Mouse (Mus musculus): ENCODE results near the gene Dedd2. TPM values are rescaled to one million over a fixed set of nuclear protein-coding genes. Genes with fewer than 3 reads are reported as not detected.

Dedd2 gene
- total and polyA plus RNA-seq, 3 experiments: 14.3 to 21.7 (median 18.4) TPM

- Histone ChIP-seq H3K4me3 (no peak overlapping the region), H3K79me2 (replicated peaks; ENCODE audit: control insufficient read depth, insufficient read depth, low read length) (no peaks in the 10 kb centered on the region), H3K4me1 (ENCODE audit: control insufficient read depth, insufficient read depth, low read length) (no peaks in the 10 kb centered on the region), H3K9ac (ENCODE audit: low read depth, low read length) (no peak overlapping the region), H3K27ac (no peak overlapping the region), H3K36me3 (ENCODE audit: control insufficient read depth, insufficient read depth, low read length) (no peaks in the 10 kb centered on the region), H3K27me3 (ENCODE audit: control insufficient read depth, insufficient read depth, low read length) (peaks cover 9% of the 10 kb centered on the region)
- intact Hi-C loops (cut with DNase I): no loop called here
- TF ChIP-seq POLR2A (IDR thresholded peaks at IDR 0.05; ENCODE audit: insufficient read depth, low read depth, low read length): no peak
- TF ChIP-seq EP300 (IDR thresholded peaks at IDR 0.05; ENCODE audit: insufficient read depth, low read depth, low read length): no peak
- TF ChIP-seq CTCF (IDR thresholded peaks at IDR 0.05): no peak
- DNase-seq: no peak
- 49% methylated on average over 5 of the region's 5 CpGs for WGBS
Measured at GRCm38 (mm10) chr7:25172669-25173068, 47.7 kb downstream of the Dedd2 start.

GRCm38 (mm10) chr7:25170583-25170982, 49.8 kb downstream of the Dedd2 start:
- no peak for DNase-seq
- H3K27me3 ChIP-seq (ENCODE audit: control insufficient read depth, insufficient read depth, low read length): peaks cover 5% of the 10 kb centered on the region
- no peak overlapping the region for H3K4me3 ChIP-seq
- H3K79me2 ChIP-seq (replicated peaks; ENCODE audit: control insufficient read depth, insufficient read depth, low read length): no peaks in the 10 kb centered on the region
- WGBS: 21% methylated on average over 3 of the region's 3 CpGs
- no peak overlapping the region for H3K9ac ChIP-seq (ENCODE audit: low read depth, low read length)
- intact Hi-C loops (cut with DNase I): no loop called here
- no peak for TF ChIP-seq CTCF (IDR thresholded peaks at IDR 0.05)
- TF ChIP-seq POLR2A (IDR thresholded peaks at IDR 0.05; ENCODE audit: insufficient read depth, low read depth, low read length): no peak
- no peak for TF ChIP-seq EP300 (IDR thresholded peaks at IDR 0.05; ENCODE audit: insufficient read depth, low read depth, low read length)
- H3K4me1 ChIP-seq (ENCODE audit: control insufficient read depth, insufficient read depth, low read length): no peaks in the 10 kb centered on the region
- H3K36me3 ChIP-seq (ENCODE audit: control insufficient read depth, insufficient read depth, low read length): no peaks in the 10 kb centered on the region
- no peak overlapping the region for H3K27ac ChIP-seq

- Histone ChIP-seq H3K4me1 (ENCODE audit: control insufficient read depth, insufficient read depth, low read length) (no peaks in the 10 kb centered on the region), H3K79me2 (replicated peaks; ENCODE audit: control insufficient read depth, insufficient read depth, low read length) (no peaks in the 10 kb centered on the region), H3K27ac (no peak overlapping the region), H3K4me3 (no peak overlapping the region), H3K9ac (ENCODE audit: low read depth, low read length) (no peak overlapping the region), H3K27me3 (ENCODE audit: control insufficient read depth, insufficient read depth, low read length) (no peaks in the 10 kb centered on the region; the same call in 1 of the 2 replicates), H3K36me3 (ENCODE audit: control insufficient read depth, insufficient read depth, low read length) (no peaks in the 10 kb centered on the region)
- intact Hi-C loops (cut with DNase I): no loop called here
- WGBS: 79% methylated on average over 5 of the region's 5 CpGs
- TF ChIP-seq POLR2A (IDR thresholded peaks at IDR 0.05; ENCODE audit: insufficient read depth, low read depth, low read length): no peak
- no peak for TF ChIP-seq CTCF (IDR thresholded peaks at IDR 0.05)
- TF ChIP-seq EP300 (IDR thresholded peaks at IDR 0.05; ENCODE audit: insufficient read depth, low read depth, low read length): no peak
- no peak for DNase-seq
Measured at GRCm38 (mm10) chr7:25166106-25166505, 54.3 kb downstream of the Dedd2 start.

GRCm38 (mm10) chr7:25156158-25156648, 64.2 kb downstream of the Dedd2 start:
- Histone ChIP-seq H3K27ac (no peak overlapping the region), H3K36me3 (ENCODE audit: control insufficient read depth, insufficient read depth, low read length) (no peaks in the 10 kb centered on the region), H3K79me2 (replicated peaks; ENCODE audit: control insufficient read depth, insufficient read depth, low read length) (no peaks in the 10 kb centered on the region), H3K4me3 (no peak overlapping the region), H3K9ac (ENCODE audit: low read depth, low read length) (no peak overlapping the region), H3K4me1 (ENCODE audit: control insufficient read depth, insufficient read depth, low read length) (no peaks in the 10 kb centered on the region), H3K27me3 (ENCODE audit: control insufficient read depth, insufficient read depth, low read length) (0 out of 2 replicates have a peak, but pooled peaks cover under 1% of the 10 kb centered on the region)
- no peak for DNase-seq
- no peak for TF ChIP-seq EP300 (IDR thresholded peaks at IDR 0.05; ENCODE audit: insufficient read depth, low read depth, low read length)
- no peak for TF ChIP-seq CTCF (IDR thresholded peaks at IDR 0.05)
- TF ChIP-seq POLR2A (IDR thresholded peaks at IDR 0.05; ENCODE audit: insufficient read depth, low read depth, low read length): no peak
- intact Hi-C loops (cut with DNase I): no loop called here
- WGBS: 10% methylated on average over 14 of the region's 14 CpGs

GRCm38 (mm10) chr7:25155469-25156157, 64.8 kb downstream of the Dedd2 start:
- TF ChIP-seq CTCF (IDR thresholded peaks at IDR 0.05): no peak
- TF ChIP-seq POLR2A (IDR thresholded peaks at IDR 0.05; ENCODE audit: insufficient read depth, low read depth, low read length): no peak
- no peak for TF ChIP-seq EP300 (IDR thresholded peaks at IDR 0.05; ENCODE audit: insufficient read depth, low read depth, low read length)
- DNase-seq: peak in 1 of 2 experiments; percentile 37
- WGBS: 6% methylated on average over 17 of the region's 17 CpGs
- intact Hi-C loops (cut with DNase I): no loop called here
- no peak overlapping the region for H3K9ac ChIP-seq (ENCODE audit: low read depth, low read length)
- no peaks in the 10 kb centered on the region for H3K36me3 ChIP-seq (ENCODE audit: control insufficient read depth, insufficient read depth, low read length)
- no peaks in the 10 kb centered on the region for H3K79me2 ChIP-seq (replicated peaks; ENCODE audit: control insufficient read depth, insufficient read depth, low read length)
- H3K27me3 ChIP-seq (ENCODE audit: control insufficient read depth, insufficient read depth, low read length): 0 out of 2 replicates have a peak, but pooled peaks cover 1% of the 10 kb centered on the region
- no peaks in the 10 kb centered on the region for H3K4me1 ChIP-seq (ENCODE audit: control insufficient read depth, insufficient read depth, low read length)
- H3K27ac ChIP-seq: no peak overlapping the region
- H3K4me3 ChIP-seq: no peak overlapping the region

- no peak for TF ChIP-seq POLR2A (IDR thresholded peaks at IDR 0.05; ENCODE audit: insufficient read depth, low read depth, low read length)
- no peak for TF ChIP-seq EP300 (IDR thresholded peaks at IDR 0.05; ENCODE audit: insufficient read depth, low read depth, low read length)
- no peak for TF ChIP-seq CTCF (IDR thresholded peaks at IDR 0.05)
- DNase-seq: no peak
- intact Hi-C loops (cut with DNase I): no loop called here
- no peak overlapping the region for H3K9ac ChIP-seq (ENCODE audit: low read depth, low read length)
- H3K27me3 ChIP-seq (ENCODE audit: control insufficient read depth, insufficient read depth, low read length): 0 out of 2 replicates have a peak, but pooled peaks cover 1% of the 10 kb centered on the region
- H3K36me3 ChIP-seq (ENCODE audit: control insufficient read depth, insufficient read depth, low read length): no peaks in the 10 kb centered on the region
- no peaks in the 10 kb centered on the region for H3K4me1 ChIP-seq (ENCODE audit: control insufficient read depth, insufficient read depth, low read length)
- H3K79me2 ChIP-seq (replicated peaks; ENCODE audit: control insufficient read depth, insufficient read depth, low read length): no peaks in the 10 kb centered on the region
- 65% methylated on average over 4 of the region's 4 CpGs for WGBS
- no peak overlapping the region for H3K27ac ChIP-seq
- H3K4me3 ChIP-seq: no peak overlapping the region
Measured at GRCm38 (mm10) chr7:25154648-25155047, 65.8 kb downstream of the Dedd2 start.

Data from heart, adult 2 months (tissue).